Mouse (Mus musculus): ENCODE results near the gene Cdh4.

Cdh4 gene

GRCm38 (mm10) chr2:179921021-179921653, 478.9 kb downstream of the Cdh4 start:
- no peaks in the 10 kb centered on the region for H3K27me3 ChIP-seq (ENCODE audit: insufficient read depth, low read length)
- H3K4me3 ChIP-seq (replicated peaks; ENCODE audit: low read length), result no peak overlapping the region
- no peaks in the 10 kb centered on the region for H3K9me3 ChIP-seq (ENCODE audit: low read length)
- H3K4me1 ChIP-seq (replicated peaks; ENCODE audit: low read depth, low read length), result peaks cover 12% of the 10 kb centered on the region
- H3K36me3 ChIP-seq (ENCODE audit: insufficient read depth, low read length), result peaks cover 99% of the 10 kb centered on the region
- TF ChIP-seq NANOG (IDR thresholded peaks at IDR 0.05; ENCODE audit: borderline replicate concordance, low read length) (no peak), POU5F1 (IDR thresholded peaks at IDR 0.05; ENCODE audit: borderline replicate concordance, low read length) (no peak), CTCF (conservative IDR thresholded peaks at IDR 0.05; ENCODE audit: low read length) (no peak)

DNA sequence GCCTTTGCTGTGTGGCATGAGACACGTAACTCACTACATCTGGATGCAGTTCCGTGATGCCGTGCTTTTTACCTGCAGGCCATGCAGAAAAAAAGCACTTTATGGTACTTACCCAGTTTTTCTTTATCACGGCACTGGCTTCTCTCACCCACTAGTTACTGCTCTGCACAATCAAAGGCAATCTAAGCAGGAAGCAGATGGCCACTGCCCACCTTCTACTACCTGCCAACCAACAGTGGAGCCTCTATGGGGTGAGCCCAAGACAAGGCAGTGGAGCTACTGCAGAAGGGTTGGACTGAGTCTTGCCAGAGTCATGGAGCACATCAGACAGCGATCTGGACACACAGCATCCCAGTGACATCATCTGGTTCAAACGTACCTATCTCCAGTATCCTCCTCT, 481.8 kb downstream of the Cdh4 start:
- peaks cover 96% of the 10 kb centered on the region for H3K36me3 ChIP-seq (ENCODE audit: insufficient read depth, low read length)
- no peaks in the 10 kb centered on the region for H3K27me3 ChIP-seq (ENCODE audit: insufficient read depth, low read length)
- TF ChIP-seq CTCF (conservative IDR thresholded peaks at IDR 0.05; ENCODE audit: low read length) (no peak), NANOG (IDR thresholded peaks at IDR 0.05; ENCODE audit: borderline replicate concordance, low read length) (no peak), POU5F1 (IDR thresholded peaks at IDR 0.05; ENCODE audit: borderline replicate concordance, low read length) (no peak)
- H3K9me3 ChIP-seq (ENCODE audit: low read length), result no peaks in the 10 kb centered on the region
- no peak overlapping the region for H3K4me3 ChIP-seq (replicated peaks; ENCODE audit: low read length)
- peaks cover 7% of the 10 kb centered on the region for H3K4me1 ChIP-seq (replicated peaks; ENCODE audit: low read depth, low read length)

GRCm38 (mm10) chr2:179929166-179929565, 486.9 kb downstream of the Cdh4 start:
- Histone ChIP-seq H3K36me3 (ENCODE audit: insufficient read depth, low read length) (peaks cover 97% of the 10 kb centered on the region), H3K4me1 (replicated peaks; ENCODE audit: low read depth, low read length) (peaks cover 49% of the 10 kb centered on the region), H3K27me3 (ENCODE audit: insufficient read depth, low read length) (no peaks in the 10 kb centered on the region), H3K9me3 (ENCODE audit: low read length) (no peaks in the 10 kb centered on the region), H3K4me3 (replicated peaks; ENCODE audit: low read length) (no peak overlapping the region)
- TF ChIP-seq NANOG (IDR thresholded peaks at IDR 0.05; ENCODE audit: borderline replicate concordance, low read length), result no peak
- TF ChIP-seq CTCF (conservative IDR thresholded peaks at IDR 0.05; ENCODE audit: low read length), result no peak
- TF ChIP-seq POU5F1 (IDR thresholded peaks at IDR 0.05; ENCODE audit: borderline replicate concordance, low read length), result no peak

DNA sequence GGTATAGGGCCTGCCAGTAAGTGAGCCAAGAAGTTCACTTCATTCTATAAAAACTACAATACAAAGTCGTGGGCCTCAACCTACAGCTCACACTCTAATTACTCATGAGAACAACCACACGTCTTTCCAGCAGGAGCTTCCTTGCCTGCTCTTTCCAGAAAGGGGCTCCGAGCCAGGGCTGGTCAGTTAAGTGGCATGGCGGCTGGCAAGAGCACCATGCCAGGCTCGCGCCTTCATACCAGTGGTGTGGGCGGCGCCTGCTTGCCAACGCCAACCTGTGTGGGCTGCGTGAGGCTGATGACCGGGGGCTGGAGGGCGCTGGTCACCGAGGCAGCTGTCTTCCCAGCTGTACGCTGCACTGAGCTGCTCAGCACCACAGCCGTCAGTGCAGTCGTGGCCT, 489.5 kb downstream of the Cdh4 start:
- H3K4me1 ChIP-seq (replicated peaks; ENCODE audit: low read depth, low read length), result peaks cover 52% of the 10 kb centered on the region
- H3K27me3 ChIP-seq (ENCODE audit: insufficient read depth, low read length), result no peaks in the 10 kb centered on the region
- H3K4me3 ChIP-seq (replicated peaks; ENCODE audit: low read length), result no peak overlapping the region
- peaks cover 96% of the 10 kb centered on the region for H3K36me3 ChIP-seq (ENCODE audit: insufficient read depth, low read length)
- TF ChIP-seq NANOG (IDR thresholded peaks at IDR 0.05; ENCODE audit: borderline replicate concordance, low read length) (no peak), CTCF (conservative IDR thresholded peaks at IDR 0.05; ENCODE audit: low read length) (no peak), POU5F1 (IDR thresholded peaks at IDR 0.05; ENCODE audit: borderline replicate concordance, low read length) (no peak)
- H3K9me3 ChIP-seq (ENCODE audit: low read length), result no peaks in the 10 kb centered on the region

- Histone ChIP-seq H3K4me1 (replicated peaks; ENCODE audit: low read depth, low read length) (peaks cover 67% of the 10 kb centered on the region), H3K4me3 (replicated peaks; ENCODE audit: low read length) (no peak overlapping the region), H3K9me3 (ENCODE audit: low read length) (no peaks in the 10 kb centered on the region), H3K27me3 (ENCODE audit: insufficient read depth, low read length) (no peaks in the 10 kb centered on the region), H3K36me3 (ENCODE audit: insufficient read depth, low read length) (peaks cover 99% of the 10 kb centered on the region)
- no peak for TF ChIP-seq NANOG (IDR thresholded peaks at IDR 0.05; ENCODE audit: borderline replicate concordance, low read length)
These were observed 491.9 kb downstream of the Cdh4 start for GRCm38 (mm10) chr2:179934165-179934564.

DNA sequence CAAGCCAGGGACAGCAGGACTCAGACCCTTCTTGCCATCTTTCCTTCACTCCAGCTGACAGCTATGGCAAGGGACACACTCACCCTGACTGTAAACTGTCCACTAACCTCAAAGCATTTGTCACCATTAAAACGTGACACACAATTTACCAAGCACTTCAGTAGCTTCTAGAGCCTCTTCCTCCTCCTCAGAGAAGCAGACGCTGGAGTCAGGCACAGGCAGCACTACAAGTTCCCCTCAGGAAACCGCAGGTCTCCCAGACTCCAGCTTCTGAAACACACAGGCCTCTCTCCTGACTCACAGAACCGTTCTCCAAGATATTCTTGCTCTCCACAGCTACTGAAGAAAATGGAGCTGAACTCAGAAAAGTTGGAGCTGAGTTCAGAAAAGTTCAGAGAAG, 494.9 kb downstream of the Cdh4 start:
- H3K36me3 ChIP-seq (ENCODE audit: insufficient read depth, low read length), result peaks cover 79% of the 10 kb centered on the region
- TF ChIP-seq NANOG (IDR thresholded peaks at IDR 0.05; ENCODE audit: borderline replicate concordance, low read length), result no peak
- TF ChIP-seq CTCF (conservative IDR thresholded peaks at IDR 0.05; ENCODE audit: low read length), result no peak
- TF ChIP-seq POU5F1 (IDR thresholded peaks at IDR 0.05; ENCODE audit: borderline replicate concordance, low read length), result no peak
- H3K9me3 ChIP-seq (ENCODE audit: low read length), result no peaks in the 10 kb centered on the region
- no peak overlapping the region for H3K4me3 ChIP-seq (replicated peaks; ENCODE audit: low read length)
- H3K27me3 ChIP-seq (ENCODE audit: insufficient read depth, low read length), result no peaks in the 10 kb centered on the region
- peaks cover 73% of the 10 kb centered on the region for H3K4me1 ChIP-seq (replicated peaks; ENCODE audit: low read depth, low read length)

DNA sequence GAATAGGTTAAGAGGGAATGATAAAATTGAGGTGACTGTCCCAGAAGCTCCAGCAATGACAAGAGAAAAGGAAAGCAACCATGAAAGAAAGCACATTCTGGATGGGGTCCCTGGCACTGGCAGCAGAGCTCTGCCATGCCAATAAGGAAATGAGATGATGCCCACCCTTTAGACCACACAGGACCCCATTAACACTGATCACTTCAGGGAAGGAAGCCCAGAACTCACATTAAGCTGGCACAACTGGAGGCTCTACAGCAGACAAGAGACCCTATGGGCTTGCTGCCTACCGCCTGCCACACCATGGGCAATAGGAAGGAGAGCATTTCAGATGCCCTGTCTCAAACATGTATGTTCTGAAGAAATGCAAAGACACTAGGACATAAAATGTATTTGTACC, 499.5 kb downstream of the Cdh4 start:
- Histone ChIP-seq H3K36me3 (ENCODE audit: insufficient read depth, low read length) (peaks cover 35% of the 10 kb centered on the region), H3K9me3 (ENCODE audit: low read length) (no peaks in the 10 kb centered on the region), H3K4me1 (replicated peaks; ENCODE audit: low read depth, low read length) (peaks cover 98% of the 10 kb centered on the region), H3K27me3 (ENCODE audit: insufficient read depth, low read length) (no peaks in the 10 kb centered on the region), H3K4me3 (replicated peaks; ENCODE audit: low read length) (no peak overlapping the region)
- TF ChIP-seq NANOG (IDR thresholded peaks at IDR 0.05; ENCODE audit: borderline replicate concordance, low read length) (no peak), CTCF (conservative IDR thresholded peaks at IDR 0.05; ENCODE audit: low read length) (no peak), POU5F1 (IDR thresholded peaks at IDR 0.05; ENCODE audit: borderline replicate concordance, low read length) (no peak)

- Histone ChIP-seq H3K4me1 (replicated peaks; ENCODE audit: low read depth, low read length) (peaks cover 95% of the 10 kb centered on the region), H3K27me3 (ENCODE audit: insufficient read depth, low read length) (no peaks in the 10 kb centered on the region), H3K36me3 (ENCODE audit: insufficient read depth, low read length) (peaks cover 5% of the 10 kb centered on the region; the same call in 1 of the 2 replicates), H3K9me3 (ENCODE audit: low read length) (no peaks in the 10 kb centered on the region), H3K4me3 (replicated peaks; ENCODE audit: low read length) (no peak overlapping the region)
- TF ChIP-seq POU5F1 (IDR thresholded peaks at IDR 0.05; ENCODE audit: borderline replicate concordance, low read length), result no peak
- TF ChIP-seq CTCF (conservative IDR thresholded peaks at IDR 0.05; ENCODE audit: low read length), result no peak
- no peak for TF ChIP-seq NANOG (IDR thresholded peaks at IDR 0.05; ENCODE audit: borderline replicate concordance, low read length)
These were observed 502.8 kb downstream of the Cdh4 start for GRCm38 (mm10) chr2:179945051-179945450.

- TF ChIP-seq NANOG (IDR thresholded peaks at IDR 0.05; ENCODE audit: borderline replicate concordance, low read length) (no peak), POU5F1 (IDR thresholded peaks at IDR 0.05; ENCODE audit: borderline replicate concordance, low read length) (no peak), CTCF (conservative IDR thresholded peaks at IDR 0.05; ENCODE audit: low read length) (no peak)
- 0 out of 2 replicates have a peak, but pooled peaks cover 4% of the 10 kb centered on the region for H3K36me3 ChIP-seq (ENCODE audit: insufficient read depth, low read length)
- peaks cover 93% of the 10 kb centered on the region for H3K4me1 ChIP-seq (replicated peaks; ENCODE audit: low read depth, low read length)
- H3K9me3 ChIP-seq (ENCODE audit: low read length), result no peaks in the 10 kb centered on the region
- H3K4me3 ChIP-seq (replicated peaks; ENCODE audit: low read length), result no peak overlapping the region
- H3K27me3 ChIP-seq (ENCODE audit: insufficient read depth, low read length), result no peaks in the 10 kb centered on the region
These were observed 504.3 kb downstream of the Cdh4 start for GRCm38 (mm10) chr2:179946496-179946895.

All from E14TG2a.4 (cell line).